Mouse (Mus musculus) T-helper 1 cell (primary cell): ENCODE results near the gene Ccnf.

Source experiments
- in situ Hi-C: fragments of 300-600 bp; cut with MboI, MseI; formaldehyde crosslinking; loops from one replicate; pipeline ENCODE4 v1.15.1; 2025; ENCODE audit warnings: high pct_unique_total_duplicates

The Ccnf gene

DNA sequence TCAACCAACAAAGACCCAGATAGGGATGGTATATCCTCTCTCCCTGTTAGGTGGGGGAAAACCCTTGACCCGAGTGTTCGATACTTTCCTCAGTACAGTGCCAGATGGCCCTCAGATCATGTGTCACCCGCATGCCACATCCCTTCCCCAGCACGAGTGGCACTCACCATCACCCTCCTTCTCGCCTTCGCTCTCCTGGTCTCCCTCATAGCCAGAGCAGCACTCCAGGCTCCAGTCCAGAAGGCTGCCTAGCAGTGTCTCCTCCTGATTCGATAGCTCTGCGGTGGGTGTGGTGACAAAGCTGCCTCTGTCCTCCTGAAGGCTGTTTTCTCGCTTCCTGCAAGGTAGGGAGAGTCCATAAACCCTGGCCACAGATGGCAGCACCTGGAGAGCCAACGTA lies 26.5 kb downstream of the Ccnf start:
- in situ Hi-C loops, result no loop called here

DNA sequence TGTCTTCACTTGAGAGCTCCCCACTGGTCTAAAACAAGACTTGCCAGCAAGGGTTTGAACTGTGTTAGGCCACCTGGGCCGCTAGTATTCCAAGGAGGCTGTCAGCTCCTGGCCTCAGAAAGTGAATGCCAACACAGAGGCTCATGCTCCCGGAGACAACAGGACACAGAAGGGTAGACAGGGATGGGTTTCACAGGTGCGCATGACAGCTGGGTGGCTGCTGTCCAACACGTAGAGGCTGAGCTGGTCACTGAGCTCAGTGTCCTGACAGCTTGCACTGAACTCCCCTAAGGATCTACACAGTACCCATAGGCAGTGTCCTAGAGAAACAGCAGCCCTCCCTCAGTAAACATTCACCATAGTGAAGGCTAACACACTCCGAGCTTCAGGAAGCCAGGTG lies 27.8 kb downstream of the Ccnf start:
- in situ Hi-C loops, result no loop called here

DNA sequence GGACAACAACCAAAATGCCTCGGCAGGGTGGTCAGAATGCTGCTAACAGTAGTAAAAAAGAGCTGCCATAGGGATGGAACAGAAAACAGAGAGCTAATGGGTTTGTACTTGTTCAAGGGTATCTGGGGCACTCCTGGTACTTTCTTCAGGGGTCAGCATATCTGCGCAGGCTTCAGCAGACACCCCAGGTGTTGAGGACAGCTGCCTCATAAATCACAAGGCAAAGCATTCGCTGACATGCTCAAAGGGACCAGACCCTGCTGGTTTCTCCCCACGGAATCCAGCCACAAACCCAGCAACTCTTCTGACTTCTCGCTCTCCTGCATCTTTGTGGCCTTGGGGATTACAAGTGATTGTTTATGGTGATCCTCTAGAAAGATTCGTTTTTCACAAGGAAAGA lies 28.6 kb downstream of the Ccnf start:
- in situ Hi-C loops, result no loop called here

DNA sequence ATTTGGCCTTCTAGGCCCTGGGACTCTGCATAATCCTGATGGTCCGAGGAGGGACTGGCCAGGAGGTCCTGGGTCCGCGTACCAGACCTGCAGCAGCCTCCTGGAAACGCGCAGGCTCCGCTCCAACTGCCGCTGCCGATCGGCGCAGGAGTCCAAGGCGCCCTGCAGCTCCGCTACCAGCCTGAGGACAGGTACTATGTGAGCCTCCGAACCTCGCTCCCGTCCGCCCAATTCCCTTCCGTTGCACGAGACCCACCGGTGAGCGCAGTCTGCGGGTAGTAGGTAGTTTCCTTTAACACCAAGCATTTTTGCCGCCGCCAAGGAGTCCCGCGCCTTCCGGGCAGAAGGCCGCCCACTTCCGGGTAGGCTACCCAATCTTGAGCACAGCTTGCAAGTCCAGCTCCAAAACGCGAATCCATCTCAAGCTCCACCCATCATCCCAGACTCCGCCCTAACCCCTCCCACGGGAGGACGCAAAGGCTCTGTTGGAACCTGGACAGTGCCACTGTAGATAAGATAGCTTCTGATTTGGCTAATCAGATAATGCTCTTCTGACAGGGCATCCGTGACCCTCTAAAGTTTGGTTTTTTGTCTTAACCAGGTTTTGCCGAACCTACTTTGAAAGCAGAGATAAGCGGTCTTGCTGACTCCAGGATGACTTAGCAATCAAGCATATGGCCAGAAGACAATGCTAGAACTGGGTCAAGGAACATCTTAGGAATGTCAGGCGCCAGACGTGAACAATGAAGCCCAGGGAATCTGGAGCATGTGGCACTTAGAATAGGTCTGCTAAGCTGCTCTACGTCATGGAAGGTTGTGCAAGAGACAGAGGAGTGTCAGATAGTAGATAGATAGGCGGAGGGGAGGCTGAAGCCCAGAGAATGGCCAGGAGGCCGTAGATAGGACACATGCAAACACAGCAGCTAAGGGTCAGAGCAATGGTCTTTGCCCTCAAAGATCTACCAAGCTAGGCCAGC lies 30.6 kb downstream of the Ccnf start, which contains the start of gene Tedc2:
Gene Tedc2, minus strand, starts transcription at position 417 of the 977 bp plus-strand sequence.
- in situ Hi-C loops, result no loop called here

DNA sequence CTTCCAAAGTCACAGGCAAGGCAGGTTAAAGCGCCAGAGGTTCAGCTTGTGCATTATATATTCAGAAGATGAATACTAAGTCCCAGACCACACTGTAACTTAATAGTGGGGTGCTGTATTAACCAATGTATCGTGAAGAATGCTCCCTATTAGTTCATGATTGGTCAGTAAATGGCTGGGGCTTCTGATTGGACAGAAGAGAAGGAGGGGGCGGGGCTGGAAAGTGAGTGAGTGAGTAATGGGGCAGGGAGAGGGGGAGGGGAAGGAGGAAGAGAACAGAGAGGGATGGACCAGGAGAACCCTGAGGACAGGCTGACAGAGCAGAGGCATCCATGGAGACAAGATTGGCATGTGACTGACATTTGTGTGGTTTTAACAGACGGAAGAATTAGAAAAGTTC lies 34.4 kb downstream of the Ccnf start:
- in situ Hi-C loops, result no loop called here

DNA sequence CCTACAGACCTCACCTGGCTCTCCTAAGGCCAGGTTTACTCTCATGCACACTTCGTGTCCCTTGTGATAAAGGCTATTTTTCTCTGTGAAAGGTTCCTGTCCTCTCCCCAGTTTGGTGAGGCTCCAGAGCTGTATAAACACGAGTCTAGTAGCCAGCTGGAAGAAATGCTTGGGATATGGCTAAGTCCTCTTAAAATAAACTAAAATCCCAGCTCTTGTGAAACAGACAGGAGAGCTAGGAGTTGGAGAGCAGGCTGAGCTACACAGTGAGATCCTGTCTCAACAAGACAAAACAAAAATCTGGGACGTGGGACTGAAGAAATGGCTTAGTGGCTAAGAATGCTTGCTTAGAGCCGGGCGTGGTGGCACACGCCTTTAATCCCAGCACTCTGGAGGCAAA lies 38.1 kb downstream of the Ccnf start:
- in situ Hi-C loops, result no loop called here

DNA sequence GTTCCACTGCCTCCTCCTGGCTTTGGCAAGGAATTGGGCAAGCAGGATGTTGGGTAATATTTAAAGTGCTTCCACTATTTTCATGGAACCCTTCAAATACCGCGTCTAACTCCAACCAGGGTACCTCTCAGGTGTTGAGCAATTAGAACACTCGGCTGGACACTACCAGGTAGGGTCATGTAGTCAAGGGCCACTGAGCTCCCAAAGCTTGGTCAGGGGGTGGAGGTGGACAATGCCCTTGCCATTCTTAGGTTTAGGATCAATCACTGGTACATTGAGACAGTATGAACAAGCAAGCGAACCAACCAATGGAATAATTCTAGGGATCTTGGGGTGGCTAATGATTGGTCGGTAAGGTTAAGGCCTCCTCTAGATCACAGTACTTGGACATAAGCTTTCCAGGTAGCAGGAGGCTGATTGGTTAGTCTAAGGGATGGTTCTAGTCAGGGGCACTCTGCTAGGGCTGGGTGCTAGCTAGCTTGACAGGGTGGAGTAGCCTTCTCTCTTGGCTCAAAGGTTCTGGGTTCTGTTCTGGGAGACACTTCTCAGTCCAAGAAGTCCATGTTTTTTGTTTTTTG lies 38.8 kb downstream of the Ccnf start:
- in situ Hi-C loops, result no loop called here

DNA sequence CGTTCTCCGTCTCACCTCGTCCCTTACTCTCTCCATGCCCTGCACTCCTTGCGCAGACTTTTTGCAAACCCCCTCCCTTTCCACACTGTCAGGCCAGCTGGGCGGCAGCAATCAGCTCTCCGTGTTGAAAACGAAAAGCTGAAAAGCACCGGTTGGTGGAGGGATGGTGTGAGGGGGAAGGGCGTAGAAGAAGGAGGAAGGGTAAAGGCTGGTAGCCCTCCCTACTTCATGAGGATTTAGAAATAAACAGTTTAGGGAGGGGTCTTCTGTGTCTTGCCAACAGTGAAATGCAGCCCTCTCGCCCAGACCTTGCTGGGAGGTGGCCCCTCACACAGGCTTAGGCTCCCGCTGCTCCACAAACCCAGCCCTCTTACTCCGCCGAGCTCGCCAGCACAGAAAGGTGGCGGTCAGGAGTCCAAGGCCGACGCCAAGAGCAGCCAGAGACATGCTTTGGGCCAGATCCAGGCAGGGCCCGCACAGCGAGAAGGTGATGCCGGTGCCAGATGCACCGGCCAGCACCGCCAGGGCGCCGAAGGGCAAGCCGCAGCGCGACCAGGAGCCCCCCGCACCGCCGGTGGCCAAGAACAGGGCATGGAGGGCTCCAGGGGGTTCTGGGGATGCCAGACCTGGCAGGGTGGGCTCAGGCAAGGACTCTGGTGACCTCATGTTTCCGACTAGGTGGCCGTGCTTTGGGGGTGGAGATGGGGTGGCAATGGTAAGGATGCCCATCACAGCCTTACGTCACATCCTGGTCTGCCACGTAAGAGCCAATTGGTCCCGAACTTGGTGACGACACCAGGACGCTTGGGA lies 39.4 kb downstream of the Ccnf start:
- in situ Hi-C loops, result no loop called here

DNA sequence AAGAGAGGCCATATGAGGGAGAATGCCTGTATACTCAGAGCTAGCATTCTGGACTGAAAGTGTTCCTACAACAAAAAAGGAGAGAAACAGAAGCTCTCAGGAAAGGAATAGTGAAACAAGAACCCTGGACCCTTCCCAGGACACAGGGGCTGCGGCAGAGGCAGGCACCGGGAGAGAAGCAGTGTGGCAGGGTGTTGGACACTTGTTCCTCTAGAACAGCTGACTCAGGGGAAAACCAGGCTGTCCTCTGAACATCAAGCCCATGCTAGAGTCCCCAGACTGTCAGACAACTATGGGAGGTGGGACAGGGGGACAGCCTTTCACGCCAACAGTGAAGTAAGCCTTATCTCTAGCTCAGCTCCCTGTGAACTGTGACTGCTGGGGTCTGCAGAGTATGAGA lies 40.7 kb downstream of the Ccnf start:
- in situ Hi-C loops, result no loop called here

DNA sequence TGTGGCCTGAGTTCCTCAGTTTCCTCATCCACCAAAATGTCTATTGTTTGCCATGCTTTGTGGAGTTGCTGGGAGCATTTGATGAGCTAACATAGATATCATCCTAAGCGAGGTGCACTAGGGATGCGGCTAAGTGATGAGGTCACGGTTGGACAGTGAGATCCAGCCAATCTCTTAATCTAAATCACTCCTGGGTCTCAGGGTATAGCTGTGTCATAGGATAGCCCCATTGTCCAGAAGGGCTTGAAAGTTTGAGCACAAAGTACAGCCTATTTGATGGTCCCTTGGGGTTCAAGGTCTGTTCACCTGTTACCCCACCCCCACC lies 41.4 kb downstream of the Ccnf start:
- in situ Hi-C loops, result no loop called here

DNA sequence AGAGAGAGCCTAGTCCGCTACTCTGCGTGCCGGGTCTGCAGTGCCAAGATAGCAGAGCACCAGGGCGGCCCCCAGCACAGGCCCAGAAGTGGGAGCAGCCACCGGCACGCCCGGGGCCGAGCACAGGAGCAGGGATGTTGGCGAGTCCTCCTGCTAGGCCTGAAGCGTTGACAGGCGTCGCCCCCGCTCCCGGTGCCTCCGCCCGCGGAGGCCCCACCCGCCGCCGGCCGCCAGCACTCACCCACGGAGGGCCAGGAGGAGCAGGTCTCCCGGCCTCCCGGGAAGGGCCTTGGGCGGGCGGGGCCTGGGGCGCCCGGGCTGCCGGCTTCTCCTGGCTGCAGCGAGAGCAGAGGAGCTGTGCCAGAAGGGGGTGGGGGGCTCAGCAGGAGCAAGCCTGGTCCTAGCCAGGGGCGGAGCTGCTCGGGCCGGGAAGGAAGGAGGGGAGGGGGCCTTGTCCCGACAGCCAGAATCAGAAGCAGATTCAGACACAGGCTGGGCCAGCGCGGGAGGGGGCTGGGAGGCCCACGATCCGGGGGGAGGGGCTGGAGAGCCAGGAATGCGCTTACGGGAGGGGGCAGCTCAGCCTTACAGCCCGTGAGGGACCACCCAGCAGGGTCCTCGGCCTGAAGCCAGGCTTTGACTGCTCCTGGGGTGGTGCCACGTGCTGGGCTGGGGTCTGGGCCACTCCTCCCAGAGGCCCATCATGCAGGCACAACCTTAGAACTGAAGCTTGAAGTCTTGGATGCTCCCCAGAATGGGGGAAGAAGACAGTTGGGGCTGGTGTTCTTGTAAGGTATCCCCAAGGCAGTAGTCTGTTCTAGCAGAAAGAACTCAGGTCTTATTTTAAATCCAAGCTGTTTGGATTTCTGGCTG lies 42.0 kb downstream of the Ccnf start, which contains the start of gene Ntn3:
Gene Ntn3, minus strand, starts transcription at position 489 of the 873 bp plus-strand sequence.
- in situ Hi-C loops, result no loop called here

DNA sequence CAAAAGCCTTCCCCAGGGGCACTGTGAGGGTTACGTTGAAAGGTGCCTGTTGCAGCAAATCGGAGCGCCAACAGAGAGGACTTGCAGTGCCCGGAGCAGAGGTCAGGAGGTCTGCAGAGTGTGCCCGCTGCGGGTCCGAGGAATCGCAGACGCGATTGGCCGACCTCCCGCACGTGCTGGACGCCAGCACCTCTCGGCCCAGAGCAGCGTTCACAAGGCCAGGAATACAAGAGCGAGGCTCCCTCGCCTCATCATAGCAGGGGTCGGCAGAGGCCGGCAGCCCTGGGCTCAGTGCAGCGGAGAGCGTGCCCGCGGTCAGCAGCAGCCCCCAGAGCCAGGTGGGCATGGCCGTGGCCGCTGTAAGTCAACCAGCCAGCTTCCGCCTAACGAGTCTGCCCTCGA lies 42.6 kb downstream of the Ccnf start:
- in situ Hi-C loops, result no loop called here

DNA sequence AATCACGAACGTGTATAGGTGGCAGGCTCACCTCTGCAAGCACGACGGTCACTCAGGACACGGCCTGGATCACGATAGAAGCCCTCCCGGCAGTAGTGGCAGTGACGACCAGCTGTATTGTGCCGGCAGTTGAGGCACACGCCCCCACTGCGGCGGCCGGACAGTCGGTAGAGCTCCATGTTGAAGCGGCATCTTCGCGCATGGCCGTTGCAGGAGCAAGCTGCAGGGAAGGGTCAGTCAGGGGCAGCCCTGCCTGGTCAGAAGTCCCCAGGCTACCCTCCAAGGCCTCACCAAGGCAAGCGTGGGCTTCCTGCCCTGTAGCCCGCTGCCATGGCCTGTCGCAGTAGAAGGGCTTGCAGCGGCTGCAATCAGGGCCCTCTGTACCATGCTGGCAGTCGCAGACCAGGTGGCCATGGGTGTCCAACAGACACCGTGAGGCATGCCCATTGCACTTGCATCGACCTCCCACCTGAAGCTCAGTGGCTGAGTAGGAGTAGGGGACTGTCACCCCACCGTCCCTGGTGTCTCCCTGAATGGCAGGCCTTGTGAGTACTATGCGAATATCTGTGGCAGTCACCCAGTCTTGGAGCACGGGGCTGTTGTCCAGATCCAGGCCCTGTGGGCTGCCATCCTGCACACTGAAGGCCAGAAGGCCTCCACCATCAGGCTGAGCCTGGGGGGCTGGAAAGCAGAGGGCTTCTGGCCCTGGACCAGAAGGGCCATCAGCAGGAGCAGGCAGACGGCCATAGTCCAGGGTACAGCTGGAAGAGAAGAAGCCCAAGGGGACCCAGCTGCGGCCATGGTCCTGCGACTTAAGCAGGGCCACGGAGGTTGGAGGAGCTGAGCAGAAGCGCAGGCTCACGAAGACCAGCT lies 43.3 kb downstream of the Ccnf start:
- in situ Hi-C loops, result no loop called here

DNA sequence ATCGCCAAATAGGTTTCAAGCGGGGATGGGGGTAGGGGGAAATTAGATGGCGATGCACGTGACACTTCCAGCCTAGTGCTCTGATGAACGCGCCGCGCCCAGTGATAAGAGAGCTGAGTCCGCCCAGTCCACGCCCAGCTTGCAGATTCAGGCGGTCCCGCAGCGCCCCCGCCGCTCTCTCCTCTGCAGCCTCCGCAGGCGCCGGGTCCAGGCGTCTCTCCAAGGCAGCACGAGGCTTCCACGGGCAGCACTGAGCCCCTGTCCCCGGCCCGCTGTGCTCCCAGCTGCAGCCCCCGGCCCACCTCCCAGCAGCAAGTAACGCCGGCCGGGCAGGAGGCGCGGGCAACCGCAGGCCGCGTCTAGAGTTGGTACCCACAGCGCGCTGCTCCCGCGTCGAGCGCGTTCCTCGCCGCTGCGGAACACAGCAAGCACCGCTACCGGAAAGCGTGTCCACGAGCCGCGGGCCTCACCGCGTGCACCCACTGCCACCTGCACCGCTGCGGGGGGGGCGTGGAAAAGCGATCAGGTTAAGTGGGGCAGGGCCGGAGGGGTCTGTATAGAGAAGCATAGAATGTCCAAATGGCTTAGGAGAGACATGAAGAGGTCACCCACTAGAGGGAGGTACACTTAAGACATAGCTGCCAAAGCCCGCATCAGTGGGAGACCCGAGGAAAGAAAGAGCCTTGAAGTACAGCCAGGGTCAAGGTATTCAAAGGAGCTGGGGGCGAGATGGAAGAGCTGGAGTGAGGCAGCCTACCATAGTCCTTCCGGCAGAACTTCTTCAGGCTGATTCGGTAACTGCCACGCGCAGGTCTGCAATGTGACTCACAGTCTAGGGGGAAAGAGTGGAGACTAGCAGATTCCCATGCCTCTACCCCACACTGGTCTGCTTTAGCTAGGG lies 44.6 kb downstream of the Ccnf start:
- in situ Hi-C loops, result no loop called here

DNA sequence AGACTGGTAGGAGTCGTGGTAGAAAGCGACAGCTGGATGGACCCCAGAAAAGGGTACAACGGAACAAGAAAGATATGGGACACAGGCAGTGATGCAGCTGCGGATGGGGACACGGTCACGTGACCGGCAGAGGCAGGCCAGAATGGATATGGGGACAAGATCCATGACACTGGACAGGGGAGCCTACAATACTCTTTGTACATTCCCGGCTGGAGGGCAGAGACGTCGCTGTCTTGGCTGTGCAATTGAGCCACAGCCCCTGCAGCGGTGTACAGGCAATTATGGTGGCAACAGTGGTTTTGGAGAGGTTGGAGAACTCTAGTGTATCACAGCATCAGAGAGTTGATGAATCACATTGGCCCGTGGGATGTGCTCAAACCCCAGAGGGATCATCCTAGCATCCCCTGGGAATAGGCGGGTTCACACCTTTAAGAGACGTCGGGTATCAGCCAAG lies 45.3 kb downstream of the Ccnf start:
- in situ Hi-C loops, result no loop called here

DNA sequence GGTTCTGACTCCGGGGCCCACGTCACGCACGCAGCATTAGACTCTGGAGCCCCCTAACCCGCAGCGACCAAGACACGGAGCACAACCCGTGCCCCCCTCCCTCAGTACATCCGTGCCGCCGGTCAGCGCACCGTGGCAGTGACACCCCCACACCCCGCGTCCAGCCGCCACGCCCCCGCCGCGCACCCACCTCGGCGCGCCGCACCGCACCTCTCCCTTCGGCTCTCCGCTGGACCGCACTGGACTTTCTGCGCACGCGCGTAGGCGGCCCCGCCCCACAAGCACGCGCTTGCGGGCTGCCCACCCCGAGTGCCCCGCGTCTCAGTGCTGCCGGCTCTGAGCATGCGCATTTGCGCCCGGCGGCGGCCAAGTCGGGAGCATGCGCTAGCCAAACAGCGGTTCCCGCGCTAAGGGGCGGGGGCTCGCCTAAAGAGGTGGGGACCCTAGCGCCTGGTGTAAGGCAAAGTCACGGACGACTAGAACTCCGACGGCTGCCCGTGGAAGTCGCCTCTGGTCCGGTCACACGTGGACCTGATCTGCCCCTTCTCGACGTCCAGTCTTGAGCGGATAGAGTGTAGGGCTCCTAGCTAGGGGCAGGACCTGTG lies 45.9 kb downstream of the Ccnf start, which contains the start of gene Tbc1d24:
Gene Tbc1d24, minus strand, starts transcription at position 279 of the 605 bp plus-strand sequence.
- in situ Hi-C loops, result no loop called here

DNA sequence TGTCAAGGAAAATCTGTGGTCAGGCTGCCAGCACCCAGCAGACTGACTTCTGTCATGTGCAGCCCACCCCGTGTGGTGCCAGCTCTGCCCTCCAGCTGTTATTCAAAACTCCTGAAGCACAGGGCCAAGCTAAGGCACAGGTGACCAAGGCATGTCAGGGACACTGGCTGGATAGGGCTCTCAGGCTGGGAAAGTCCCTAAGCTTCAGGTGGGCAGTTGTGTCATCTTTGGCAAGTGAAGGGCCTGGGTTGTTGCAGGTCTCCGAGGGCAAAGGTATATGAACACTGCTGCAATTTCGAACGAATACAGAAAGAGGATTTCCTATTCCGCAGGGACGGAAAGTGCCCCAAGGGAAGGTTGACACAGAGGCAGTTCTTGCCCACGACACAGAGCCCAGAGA lies 46.4 kb downstream of the Ccnf start:
- in situ Hi-C loops, result no loop called here

DNA sequence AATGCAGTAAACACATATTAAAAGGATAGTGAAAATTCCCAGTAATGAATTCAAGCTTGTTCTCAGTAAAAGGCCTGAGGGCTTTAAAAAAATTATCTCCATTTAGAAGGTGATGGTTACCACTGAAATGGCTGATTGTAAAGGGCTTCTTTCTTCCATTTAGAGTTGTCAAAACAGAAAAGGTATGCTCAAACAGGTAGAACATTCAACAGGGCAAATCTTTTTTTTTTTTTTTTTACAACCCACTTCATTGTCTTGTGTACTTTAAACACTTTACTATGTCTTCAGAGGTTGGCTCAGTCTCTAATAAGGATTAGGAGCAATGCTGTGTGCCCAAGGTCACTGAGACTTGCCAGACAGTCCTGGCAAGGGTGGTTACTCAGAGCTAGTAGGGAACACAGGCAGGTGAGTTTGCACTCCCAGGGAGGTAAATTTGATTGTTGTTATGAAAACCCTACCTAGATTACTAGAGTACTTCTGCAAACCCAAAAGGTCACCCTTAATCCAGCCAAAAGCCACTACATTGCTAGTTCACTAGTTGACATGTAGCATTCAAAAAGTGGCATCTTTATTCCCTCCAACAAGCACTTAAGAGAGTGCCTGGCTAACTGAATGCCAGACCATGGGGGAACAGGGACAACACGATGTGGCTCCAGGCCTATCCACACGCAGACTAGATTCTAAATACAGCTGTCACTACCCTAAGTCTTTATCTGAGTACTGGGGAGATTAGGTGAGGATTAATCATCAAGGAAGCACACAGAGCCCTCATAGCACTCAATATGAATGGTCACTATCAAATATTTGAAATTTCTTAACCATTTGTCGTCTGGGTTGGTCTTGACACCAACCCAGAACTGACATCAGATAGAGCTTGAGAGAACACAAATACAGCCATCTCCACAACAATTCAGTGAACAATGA lies 47.4 kb downstream of the Ccnf start:
- in situ Hi-C loops, result no loop called here
